Mouse (Mus musculus) bone marrow, adult 2 months (tissue): ENCODE results near the gene Vmn1r54.
"Not testable (repeated sequence)": the region's sequence is repeated elsewhere in the genome, so short reads cannot be mapped to it uniquely, and the experiment has no call there.

Source experiments
- CTCF ChIP-seq: fragments of 200-500 bp; IDR thresholded peaks from 2 replicates; pipeline ENCODE4 v1.5.1; 2011; ENCODE audit warnings: low read length, control low read depth; ENCODE audit not compliant: control insufficient read depth, insufficient read depth
- POLR2A ChIP-seq: fragments of 200-500 bp; IDR thresholded peaks from 2 replicates; pipeline ENCODE4 v1.6.1; 2011; ENCODE audit warnings: low read depth, mild to moderate bottlenecking, control low read depth, low read length, borderline replicate concordance; ENCODE audit not compliant: control insufficient read depth

- not testable (repeated sequence) for TF ChIP-seq CTCF, POLR2A
These were observed 43.6 kb upstream of the Vmn1r54 start, which contains the start of gene V1ra8 for GRCm38 (mm10) chr6:90202493-90202892.
